In genomic region chr2:120503992-120504391, GRCm38 (mm10) we compare ENCODE assay signal across 22 mouse cellular contexts. TPM values are rescaled to one million over a fixed set of nuclear protein-coding genes. Genes with fewer than 3 reads are reported as not detected.
DNase-seq lines count a peak whose midpoint lies in the region; ATAC-seq lines count a peak whose summit lies in the region.
"Had no signal": no experiment of that assay in that cellular context is flagged by ENCODE, and none has a peak within 500 bp of the region (broad histone marks: within the 10 kb centered on the region; RNA-seq: fewer than 3 reads in every experiment).

No protein-coding gene starts in this region.

- ATAC-seq in frontal cortex, adult (ENCODE audit: low TSS enrichment) = peak; percentile 38; the same call in 1 of the 2 replicates
- ATAC-seq: forebrain, embryonic 15.5 days; hindbrain, postnatal 0 days had no signal

- DNase-seq in frontal cortex, postnatal 14 days (ENCODE audit: low spot score in 2 of 2) = no peak
- DNase-seq in ZHBTc4 (ENCODE audit: low read depth, low spot score) = peak; percentile 44
- DNase-seq in thymus, postnatal 0 days (ENCODE audit: low spot score) = peak; percentile 56
- peak; percentile 51 for DNase-seq in thymus, postnatal 4 days
- no peak for DNase-seq in lung, postnatal 10 days
- DNase-seq in spleen, adult 12 weeks (ENCODE audit: low spot score) = no peak
- DNase-seq: adrenal gland, adult 2 months; adrenal gland, postnatal 14 days; B cell, adult 2 months; cerebellum, adult 11 months; cerebellum, adult 2 months; cerebellum, adult 9-11 months; cerebellum, postnatal 25 days; gastrocnemius, adult 2 months; gastrocnemius, postnatal 14 days; heart, adult 11 months; heart, postnatal 10 days; heart, postnatal 36 days had no signal

RNA-seq across cellular contexts. Expression of gene Capn3, which starts 48.2 kb away (rescaled TPM):
- polyA plus RNA-seq in thymus, postnatal 0 days (2015; fragmentation: Nextera tagmentation; extraction: Ambion mirVana) = 90.9 and 99.1 TPM in 2 replicates
- polyA plus RNA-seq: erythroblast, embryonic 14.5 days had no signal

RNA-seq across cellular contexts. Expression of gene Zfp106, which starts 59.7 kb away (rescaled TPM):
- polyA plus RNA-seq in thymus, postnatal 0 days (2015; fragmentation: Nextera tagmentation; extraction: Ambion mirVana) = 50.0 and 59.5 TPM in 2 replicates

Comparison
In these comparisons a context has a peak if more than half of its experiments do, and no peak if none do; other contexts are left out.
1. DNase-seq: peak in ZHBTc4 (single experiment), thymus, postnatal 0 days (single experiment) and thymus, postnatal 4 days (single experiment); none in frontal cortex, postnatal 14 days (0 of 2), lung, postnatal 10 days (single experiment) and spleen, adult 12 weeks (single experiment).